Mouse (Mus musculus): ENCODE data around the gene Vwce. TPM values are rescaled to one million over a fixed set of nuclear protein-coding genes. Genes with fewer than 3 reads are reported as not detected.

Gene Vwce
- polyA plus RNA-seq, 1 experiment from 2014 or later = 0.34 TPM

- H3K27ac ChIP-seq (ENCODE audit: low read depth, low read length) = no peak overlapping the region
- peak; percentile 63 for DNase-seq (ENCODE audit: low spot score)
- WGBS = 6% methylated on average over 21 of the region's 21 CpGs
- H3K4me2 ChIP-seq (ENCODE audit: low read depth) = peak overlapping the region; percentile 69
- peaks cover 3% of the 10 kb centered on the region; the same call in 1 of the 2 replicates for H3K27me3 ChIP-seq (ENCODE audit: control insufficient read depth, insufficient read depth, low read length)
- ATAC-seq (ENCODE audit: insufficient read depth, low FRiP score, low TSS enrichment) = peak; percentile 53
- H3K4me1 ChIP-seq (ENCODE audit: control insufficient read depth, insufficient read depth, low read length) = peaks cover 10% of the 10 kb centered on the region
- H3K9me3 ChIP-seq (ENCODE audit: control insufficient read depth, low read length) = no peaks in the 10 kb centered on the region
- peak overlapping the region; percentile 56 for H3K9ac ChIP-seq (ENCODE audit: low read length)
- H3K36me3 ChIP-seq (ENCODE audit: control insufficient read depth, insufficient read depth, low read length) = peaks cover 2% of the 10 kb centered on the region; the same call in 1 of the 2 replicates
- peak overlapping the region; percentile 36 for H3K4me3 ChIP-seq (ENCODE audit: low read depth, low read length)
Measured at GRCm38 (mm10) chr19:10634872-10635318, 882 bp downstream of the Vwce start.

GRCm38 (mm10) chr19:10637840-10638239 is 3.8 kb downstream of the Vwce start:
- H3K9me3 ChIP-seq (ENCODE audit: control insufficient read depth, low read length) = no peaks in the 10 kb centered on the region
- H3K4me2 ChIP-seq (ENCODE audit: low read depth) = no peak overlapping the region
- no peak for ATAC-seq (ENCODE audit: insufficient read depth, low FRiP score, low TSS enrichment)
- WGBS = 54% methylated on average over 7 of the region's 7 CpGs
- H3K9ac ChIP-seq (ENCODE audit: low read length) = no peak overlapping the region
- no peak overlapping the region for H3K27ac ChIP-seq (ENCODE audit: low read depth, low read length)
- H3K27me3 ChIP-seq (ENCODE audit: control insufficient read depth, insufficient read depth, low read length) = peaks cover 3% of the 10 kb centered on the region; the same call in 1 of the 2 replicates
- no peak for DNase-seq (ENCODE audit: low spot score)
- peaks cover 10% of the 10 kb centered on the region for H3K4me1 ChIP-seq (ENCODE audit: control insufficient read depth, insufficient read depth, low read length)
- no peaks in the 10 kb centered on the region for H3K36me3 ChIP-seq (ENCODE audit: control insufficient read depth, insufficient read depth, low read length)
- H3K4me3 ChIP-seq (ENCODE audit: low read depth, low read length) = no peak overlapping the region

- H3K27ac ChIP-seq (ENCODE audit: low read depth, low read length) = no peak overlapping the region
- H3K36me3 ChIP-seq (ENCODE audit: control insufficient read depth, insufficient read depth, low read length) = no peaks in the 10 kb centered on the region
- no peak overlapping the region for H3K4me2 ChIP-seq (ENCODE audit: low read depth)
- H3K9me3 ChIP-seq (ENCODE audit: control insufficient read depth, low read length) = no peaks in the 10 kb centered on the region
- peaks cover under 1% of the 10 kb centered on the region; the same call in 1 of the 2 replicates for H3K4me1 ChIP-seq (ENCODE audit: control insufficient read depth, insufficient read depth, low read length)
- ATAC-seq (ENCODE audit: insufficient read depth, low FRiP score, low TSS enrichment) = no peak
- DNase-seq (ENCODE audit: low spot score) = no peak
- 15% methylated on average over 5 of the region's 5 CpGs for WGBS
- H3K27me3 ChIP-seq (ENCODE audit: control insufficient read depth, insufficient read depth, low read length) = peaks cover under 1% of the 10 kb centered on the region; the same call in 1 of the 2 replicates
- no peak overlapping the region for H3K9ac ChIP-seq (ENCODE audit: low read length)
- no peak overlapping the region for H3K4me3 ChIP-seq (ENCODE audit: low read depth, low read length)
Measured at GRCm38 (mm10) chr19:10640080-10640479, 6.1 kb downstream of the Vwce start.

GRCm38 (mm10) chr19:10640589-10641378 is 6.8 kb downstream of the Vwce start:
- WGBS = 40% methylated on average over 13 of the region's 13 CpGs
- Histone ChIP-seq H3K4me2 (ENCODE audit: low read depth) (no peak overlapping the region), H3K4me1 (ENCODE audit: control insufficient read depth, insufficient read depth, low read length) (no peaks in the 10 kb centered on the region), H3K9me3 (ENCODE audit: control insufficient read depth, low read length) (no peaks in the 10 kb centered on the region), H3K36me3 (ENCODE audit: control insufficient read depth, insufficient read depth, low read length) (no peaks in the 10 kb centered on the region), H3K27ac (ENCODE audit: low read depth, low read length) (no peak overlapping the region), H3K4me3 (ENCODE audit: low read depth, low read length) (no peak overlapping the region), H3K27me3 (ENCODE audit: control insufficient read depth, insufficient read depth, low read length) (no peaks in the 10 kb centered on the region), H3K9ac (ENCODE audit: low read length) (no peak overlapping the region)
- no peak for ATAC-seq (ENCODE audit: insufficient read depth, low FRiP score, low TSS enrichment)
- DNase-seq (ENCODE audit: low spot score) = no peak

GRCm38 (mm10) chr19:10645616-10646015 is 11.6 kb downstream of the Vwce start:
- Histone ChIP-seq H3K36me3 (ENCODE audit: control insufficient read depth, insufficient read depth, low read length) (no peaks in the 10 kb centered on the region), H3K4me2 (ENCODE audit: low read depth) (no peak overlapping the region), H3K9me3 (ENCODE audit: control insufficient read depth, low read length) (no peaks in the 10 kb centered on the region), H3K4me1 (ENCODE audit: control insufficient read depth, insufficient read depth, low read length) (no peaks in the 10 kb centered on the region), H3K4me3 (ENCODE audit: low read depth, low read length) (no peak overlapping the region), H3K27me3 (ENCODE audit: control insufficient read depth, insufficient read depth, low read length) (no peaks in the 10 kb centered on the region), H3K27ac (ENCODE audit: low read depth, low read length) (no peak overlapping the region), H3K9ac (ENCODE audit: low read length) (no peak overlapping the region)
- WGBS = 87% methylated on average over 2 of the region's 2 CpGs
- DNase-seq (ENCODE audit: low spot score) (no peak), ATAC-seq (ENCODE audit: insufficient read depth, low FRiP score, low TSS enrichment) (no peak)

GRCm38 (mm10) chr19:10648156-10648555 is 14.1 kb downstream of the Vwce start:
- no peak for ATAC-seq (ENCODE audit: insufficient read depth, low FRiP score, low TSS enrichment)
- Histone ChIP-seq H3K4me2 (ENCODE audit: low read depth) (no peak overlapping the region), H3K4me3 (ENCODE audit: low read depth, low read length) (no peak overlapping the region), H3K27me3 (ENCODE audit: control insufficient read depth, insufficient read depth, low read length) (no peaks in the 10 kb centered on the region), H3K27ac (ENCODE audit: low read depth, low read length) (no peak overlapping the region), H3K9me3 (ENCODE audit: control insufficient read depth, low read length) (no peaks in the 10 kb centered on the region), H3K4me1 (ENCODE audit: control insufficient read depth, insufficient read depth, low read length) (no peaks in the 10 kb centered on the region), H3K9ac (ENCODE audit: low read length) (no peak overlapping the region), H3K36me3 (ENCODE audit: control insufficient read depth, insufficient read depth, low read length) (no peaks in the 10 kb centered on the region)
- no peak for DNase-seq (ENCODE audit: low spot score)
- 76% methylated on average over 8 of the region's 8 CpGs for WGBS

GRCm38 (mm10) chr19:10656058-10656457 is 22.0 kb downstream of the Vwce start:
- no peak overlapping the region for H3K4me2 ChIP-seq (ENCODE audit: low read depth)
- H3K9ac ChIP-seq (ENCODE audit: low read length) = no peak overlapping the region
- H3K4me1 ChIP-seq (ENCODE audit: control insufficient read depth, insufficient read depth, low read length) = no peaks in the 10 kb centered on the region
- no peak overlapping the region for H3K4me3 ChIP-seq (ENCODE audit: low read depth, low read length)
- 51% methylated on average over 2 of the region's 3 CpGs for WGBS
- H3K36me3 ChIP-seq (ENCODE audit: control insufficient read depth, insufficient read depth, low read length) = no peaks in the 10 kb centered on the region
- no peak for ATAC-seq (ENCODE audit: insufficient read depth, low FRiP score, low TSS enrichment)
- DNase-seq (ENCODE audit: low spot score) = no peak
- H3K27me3 ChIP-seq (ENCODE audit: control insufficient read depth, insufficient read depth, low read length) = no peaks in the 10 kb centered on the region
- no peaks in the 10 kb centered on the region for H3K9me3 ChIP-seq (ENCODE audit: control insufficient read depth, low read length)
- no peak overlapping the region for H3K27ac ChIP-seq (ENCODE audit: low read depth, low read length)

- H3K9ac ChIP-seq (ENCODE audit: low read length) = no peak overlapping the region
- ATAC-seq (ENCODE audit: insufficient read depth, low FRiP score, low TSS enrichment) (no peak), DNase-seq (ENCODE audit: low spot score) (no peak)
- H3K9me3 ChIP-seq (ENCODE audit: control insufficient read depth, low read length) = no peaks in the 10 kb centered on the region
- no peak overlapping the region for H3K4me3 ChIP-seq (ENCODE audit: low read depth, low read length)
- no peak overlapping the region for H3K27ac ChIP-seq (ENCODE audit: low read depth, low read length)
- no peaks in the 10 kb centered on the region for H3K36me3 ChIP-seq (ENCODE audit: control insufficient read depth, insufficient read depth, low read length)
- H3K4me2 ChIP-seq (ENCODE audit: low read depth) = no peak overlapping the region
- H3K27me3 ChIP-seq (ENCODE audit: control insufficient read depth, insufficient read depth, low read length) = no peaks in the 10 kb centered on the region
- H3K4me1 ChIP-seq (ENCODE audit: control insufficient read depth, insufficient read depth, low read length) = no peaks in the 10 kb centered on the region
- WGBS = 83% methylated on average over 5 of the region's 5 CpGs
Measured at GRCm38 (mm10) chr19:10657742-10658141, 23.7 kb downstream of the Vwce start.

GRCm38 (mm10) chr19:10658406-10658805 is 24.4 kb downstream of the Vwce start:
- no peak overlapping the region for H3K4me2 ChIP-seq (ENCODE audit: low read depth)
- no peak overlapping the region for H3K27ac ChIP-seq (ENCODE audit: low read depth, low read length)
- DNase-seq (ENCODE audit: low spot score) (no peak), ATAC-seq (ENCODE audit: insufficient read depth, low FRiP score, low TSS enrichment) (no peak)
- no peak overlapping the region for H3K4me3 ChIP-seq (ENCODE audit: low read depth, low read length)
- H3K9me3 ChIP-seq (ENCODE audit: control insufficient read depth, low read length) = no peaks in the 10 kb centered on the region
- WGBS = 86% methylated on average over 2 of the region's 2 CpGs
- H3K4me1 ChIP-seq (ENCODE audit: control insufficient read depth, insufficient read depth, low read length) = no peaks in the 10 kb centered on the region
- no peak overlapping the region for H3K9ac ChIP-seq (ENCODE audit: low read length)
- no peaks in the 10 kb centered on the region for H3K27me3 ChIP-seq (ENCODE audit: control insufficient read depth, insufficient read depth, low read length)
- no peaks in the 10 kb centered on the region for H3K36me3 ChIP-seq (ENCODE audit: control insufficient read depth, insufficient read depth, low read length)

Data from neural tube, embryonic 11.5 days (tissue).